Mouse (Mus musculus) olfactory bulb, adult 2 months (tissue): ENCODE measurements around the gene Slc7a8.

Experiments
- CTCF ChIP-seq: fragments of 200-500 bp; IDR thresholded peaks from 2 replicates; pipeline ENCODE4 v1.5.1; 2012; ENCODE audit warnings: low read depth, mild to moderate bottlenecking, low read length, moderate library complexity; ENCODE audit not compliant: insufficient read depth
- POLR2A ChIP-seq: fragments of 200-500 bp; IDR thresholded peaks from 2 replicates; pipeline ENCODE4 v1.6.1; 2012; ENCODE audit warnings: mild to moderate bottlenecking, low read depth, low read length, moderate library complexity; ENCODE audit not compliant: insufficient read depth

DNA sequence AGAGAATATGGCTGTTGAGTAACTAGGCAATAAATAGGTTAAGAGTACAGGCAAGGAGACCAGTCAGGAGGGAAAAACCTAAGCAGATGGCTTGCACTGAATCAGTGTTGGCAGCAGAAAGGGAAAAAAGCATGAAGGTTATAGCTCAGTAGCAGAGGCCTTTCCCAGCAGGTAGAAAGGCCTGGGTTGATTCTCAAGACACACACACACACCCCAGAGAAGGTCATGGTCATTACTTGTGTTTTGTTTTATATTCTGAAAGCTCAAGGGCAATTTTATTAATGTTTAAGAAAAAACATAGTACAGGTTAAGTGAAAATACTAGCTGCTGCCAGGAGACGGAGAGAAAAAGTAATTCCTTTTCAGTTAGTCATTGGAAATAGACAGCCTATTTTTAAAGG lies 42.0 kb upstream of the Slc7a8 start:
- TF ChIP-seq CTCF (no peak), POLR2A (no peak)
